Mouse (Mus musculus) right cerebral cortex, postnatal 4 days (tissue): ENCODE results near the gene Slc46a2.
A peak's percentile ranks its signal among the peaks of the same experiment; 100 is the strongest.

Experiments used
- DNase-seq: peaks from one replicate; pipeline ENCODE4 v3.0.0-alpha.2; 2022

The Slc46a2 gene

DNA sequence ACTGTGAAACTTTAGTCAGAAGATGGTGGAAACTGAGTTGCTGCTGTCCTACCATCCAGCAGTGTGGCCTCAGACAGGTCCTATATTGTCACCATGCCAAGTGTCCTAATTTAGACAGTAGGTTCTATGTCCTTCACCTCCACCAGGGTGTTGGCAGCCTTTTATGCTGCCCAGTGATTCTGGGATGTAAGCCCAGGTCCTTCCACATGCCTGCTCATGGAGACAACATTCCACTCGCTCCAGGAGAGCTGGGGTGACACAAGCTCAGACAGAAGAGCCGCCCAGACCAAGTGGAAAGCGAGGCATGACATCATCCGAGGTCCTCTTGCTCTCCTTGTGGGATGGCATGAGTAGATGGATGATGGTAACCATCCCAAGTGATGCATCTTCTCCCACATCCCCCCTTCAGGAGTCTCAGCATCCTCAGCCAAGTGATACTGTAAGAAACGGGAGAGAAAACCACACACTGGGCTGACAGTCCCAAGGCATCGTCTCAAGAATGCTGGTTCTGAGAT lies 24.7 kb downstream of the Slc46a2 start:
- no peak for DNase-seq

DNA sequence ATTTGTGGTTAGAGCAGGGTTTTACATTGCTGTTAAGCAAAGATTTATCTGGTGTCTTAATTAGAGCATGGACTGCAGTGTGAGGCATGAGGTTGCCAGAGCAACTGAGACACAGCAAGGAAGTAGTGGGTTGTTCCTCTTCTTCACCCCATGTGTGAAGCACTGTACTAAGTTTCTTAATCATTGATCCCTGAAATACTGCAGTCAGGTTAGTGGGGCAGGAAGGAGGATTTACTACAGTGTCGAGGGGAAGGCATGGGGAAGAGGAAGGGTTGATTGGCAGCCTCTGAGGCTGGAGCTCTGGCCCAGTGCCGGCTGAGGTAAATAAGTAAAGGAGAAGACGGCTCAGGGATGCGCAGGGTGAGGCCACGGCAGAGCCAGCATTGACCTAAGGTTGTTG lies 26.8 kb downstream of the Slc46a2 start:
- no peak for DNase-seq

DNA sequence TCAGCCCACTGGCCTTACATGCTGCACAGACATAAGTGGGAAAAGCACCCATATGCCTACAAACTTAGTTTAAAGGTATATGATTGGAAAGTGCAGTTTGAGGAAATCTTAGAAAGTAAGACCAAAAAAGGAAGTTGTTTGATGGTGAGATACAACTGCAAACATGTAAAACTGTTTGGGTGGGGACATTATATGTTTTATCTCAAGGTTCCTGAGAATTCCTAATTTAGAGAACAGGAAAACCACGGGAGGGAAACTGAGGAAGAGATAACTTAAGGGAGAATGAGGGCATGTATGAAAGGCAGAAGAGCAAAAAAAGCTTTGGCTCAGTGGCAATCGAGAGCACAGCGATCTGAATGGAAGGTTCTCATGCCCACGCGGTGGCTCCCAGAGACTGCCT lies 27.8 kb downstream of the Slc46a2 start:
- DNase-seq, result no peak

DNA sequence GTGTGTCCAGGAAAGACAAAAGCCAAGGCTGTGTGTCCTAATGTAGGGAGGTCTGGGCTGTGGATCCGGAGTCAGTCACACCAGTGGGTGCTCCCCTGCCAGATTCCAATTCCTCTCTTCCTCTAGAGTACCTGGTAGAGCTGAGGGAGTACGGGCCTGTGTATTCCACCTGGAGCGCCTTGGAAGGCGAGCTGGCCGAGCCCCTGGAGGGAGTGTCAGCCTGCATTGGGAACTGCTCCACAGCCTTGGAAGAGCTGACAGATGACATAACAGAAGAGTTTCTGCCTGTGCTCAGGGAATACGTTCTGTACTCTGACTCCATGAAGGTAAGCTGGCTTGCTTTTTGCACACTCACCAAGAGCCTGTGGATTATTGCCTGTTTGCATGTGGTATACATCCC lies 28.6 kb downstream of the Slc46a2 start:
- DNase-seq, result no peak

DNA sequence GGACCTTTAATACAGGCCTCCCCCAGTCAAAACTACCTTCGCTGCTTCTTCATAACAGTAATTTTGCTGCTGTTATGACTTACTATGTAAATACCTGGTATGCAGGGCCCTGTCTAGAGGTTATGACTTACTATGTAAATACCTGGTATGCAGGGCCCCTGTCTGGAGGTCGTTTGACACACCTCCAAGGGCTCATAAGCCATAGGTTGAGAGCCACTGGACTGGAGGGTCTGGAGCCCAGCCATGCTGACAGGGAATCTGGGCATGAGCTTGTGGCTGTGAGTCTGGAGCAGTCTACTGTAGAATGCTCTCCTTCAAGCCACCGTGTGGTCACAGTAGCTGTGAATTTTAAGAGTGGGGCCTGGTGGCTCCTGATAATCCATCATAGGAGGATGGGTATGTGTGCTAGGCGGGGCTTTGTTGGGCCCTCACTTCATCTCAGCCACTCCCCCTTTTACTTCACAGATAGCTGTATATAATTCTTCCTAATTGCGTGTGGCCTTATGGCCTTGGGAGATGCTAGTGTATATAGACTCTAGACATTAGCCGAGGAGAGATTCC lies 30.6 kb downstream of the Slc46a2 start:
- no peak for DNase-seq

DNA sequence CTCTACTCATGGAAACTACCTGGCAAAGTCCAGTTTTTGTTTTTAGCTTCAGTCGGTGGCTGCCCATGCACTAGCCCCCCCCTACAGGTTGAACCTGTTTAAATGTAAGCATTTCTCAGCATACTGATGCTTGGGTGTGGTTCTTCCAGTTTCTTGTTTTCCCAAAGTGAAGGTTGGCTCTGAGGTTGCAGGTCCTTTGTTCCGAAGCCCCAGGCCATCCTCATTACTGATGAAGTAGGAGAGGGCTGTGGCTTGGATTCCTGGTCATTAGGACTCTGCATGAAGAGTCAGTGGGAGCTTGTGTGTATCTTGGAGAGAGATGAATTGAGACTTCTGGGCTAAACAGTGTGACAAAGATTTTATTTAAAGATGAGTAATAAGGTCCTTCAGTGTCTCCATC lies 33.6 kb downstream of the Slc46a2 start:
- no peak for DNase-seq

DNA sequence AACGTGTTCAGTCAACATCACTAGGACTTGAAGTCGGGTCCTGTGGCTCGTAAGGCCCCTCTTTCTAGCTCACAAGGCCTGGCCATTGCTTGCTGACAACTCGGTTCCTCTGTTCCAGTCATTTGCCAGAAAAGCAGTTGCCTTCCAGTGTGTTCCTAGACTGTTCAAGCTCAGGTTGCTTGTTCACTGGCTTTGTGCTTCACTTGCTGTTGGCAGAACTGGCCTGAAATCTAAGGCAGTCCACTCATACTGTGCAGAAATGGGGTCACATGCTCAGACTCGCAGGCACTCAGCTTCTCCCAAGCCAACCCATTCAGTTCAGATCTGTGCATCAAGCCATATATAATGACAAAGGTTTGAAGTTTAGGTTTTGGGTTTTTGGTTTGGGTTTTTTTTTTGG lies 34.1 kb downstream of the Slc46a2 start:
- DNase-seq, result no peak

DNA sequence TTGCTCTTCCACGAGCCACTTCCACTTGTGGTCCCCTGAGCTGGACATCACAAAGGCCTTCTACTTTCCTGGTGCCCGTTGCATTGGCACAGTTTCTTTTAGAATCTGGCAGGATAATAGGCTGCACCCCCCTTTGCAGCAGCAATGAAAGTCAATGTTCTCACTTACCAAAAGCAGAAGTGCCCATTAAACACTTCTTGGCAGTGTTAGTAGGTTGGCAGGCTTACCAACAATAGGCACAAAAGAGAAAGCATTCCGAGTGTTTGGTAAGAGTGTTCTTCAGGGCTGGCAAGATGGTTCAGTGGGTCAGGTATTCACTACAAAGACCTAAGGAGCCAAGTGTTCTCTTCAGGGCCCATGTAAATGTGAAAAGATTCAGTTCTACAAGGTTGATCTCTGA lies 35.4 kb downstream of the Slc46a2 start:
- DNase-seq, result no peak

DNA sequence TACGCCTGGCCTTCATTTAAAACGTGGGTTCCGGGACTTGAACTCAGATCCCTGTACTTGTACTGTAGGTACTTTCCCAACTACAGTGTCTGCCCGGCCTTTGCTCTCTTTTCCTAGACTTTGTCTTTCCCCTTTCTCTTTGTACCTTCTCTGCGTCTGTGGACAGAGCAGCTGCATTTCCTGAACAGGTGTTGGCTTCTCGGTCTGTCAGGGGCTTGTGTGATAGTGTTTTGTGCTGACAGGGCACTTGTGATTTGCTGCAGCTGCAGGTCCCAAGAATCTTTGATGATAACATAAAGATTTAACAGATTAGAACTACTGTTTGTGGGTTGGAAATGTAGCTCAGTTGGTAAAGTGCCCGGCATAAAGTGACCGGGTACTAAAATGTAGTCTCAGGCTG lies 36.3 kb downstream of the Slc46a2 start:
- DNase-seq, result no peak

DNA sequence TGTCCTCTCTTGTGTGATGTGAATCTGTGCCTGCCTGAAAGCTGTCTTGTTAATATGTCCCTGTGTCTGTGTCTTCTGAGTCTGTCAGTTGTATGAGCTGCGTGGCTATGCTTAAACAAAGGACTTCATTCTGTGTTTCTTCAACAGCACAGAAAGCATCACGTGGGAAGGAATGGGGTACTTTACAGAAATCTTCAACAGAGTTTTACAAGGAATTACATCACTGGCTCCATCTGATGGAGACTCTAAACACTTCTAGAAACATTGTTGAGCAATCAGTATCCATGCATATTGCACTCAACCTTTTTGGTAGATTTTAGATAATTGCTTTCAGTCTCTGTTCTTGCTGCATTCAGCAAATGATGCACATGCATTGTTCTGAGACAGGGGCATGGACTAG lies 37.8 kb downstream of the Slc46a2 start:
- no peak for DNase-seq

DNA sequence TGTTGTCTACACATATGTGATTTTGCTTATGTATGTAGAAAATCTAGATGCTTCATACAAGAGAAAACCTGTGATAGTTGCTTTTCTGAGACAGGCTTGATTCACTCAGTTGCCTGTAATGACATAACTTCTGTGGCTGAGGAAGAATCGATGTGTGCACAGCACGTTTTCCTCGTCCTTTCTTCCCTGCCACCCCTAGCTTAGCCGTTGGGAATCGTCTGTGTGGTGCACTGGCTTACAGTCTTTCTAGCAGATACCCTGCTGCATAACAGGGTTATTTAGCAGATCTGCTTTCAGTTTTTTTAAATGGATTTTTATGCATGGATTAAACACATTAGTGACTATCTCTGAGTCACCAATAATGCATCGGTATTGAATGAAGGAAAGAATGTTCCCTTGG lies 38.3 kb downstream of the Slc46a2 start:
- no peak for DNase-seq

DNA sequence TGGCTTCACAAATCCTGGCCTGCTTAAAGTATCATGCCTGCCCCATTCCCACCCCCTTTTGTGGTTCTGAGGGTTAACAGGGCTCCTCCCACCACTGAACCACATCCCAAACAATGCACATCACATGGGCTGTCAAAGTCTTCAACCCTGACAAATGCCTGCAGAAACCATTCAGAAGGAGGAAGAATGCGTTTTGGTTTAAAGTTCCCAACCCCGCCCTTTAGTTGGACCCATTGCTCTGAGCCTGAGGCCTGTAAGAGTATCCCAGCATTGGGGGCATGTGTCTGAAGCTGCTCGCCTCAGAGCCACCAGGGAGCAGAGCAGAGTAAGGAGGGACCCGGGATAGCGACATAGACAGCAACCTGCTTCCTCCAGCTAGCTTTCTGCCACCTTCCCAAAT lies 41.0 kb downstream of the Slc46a2 start:
- DNase-seq, result no peak

DNA sequence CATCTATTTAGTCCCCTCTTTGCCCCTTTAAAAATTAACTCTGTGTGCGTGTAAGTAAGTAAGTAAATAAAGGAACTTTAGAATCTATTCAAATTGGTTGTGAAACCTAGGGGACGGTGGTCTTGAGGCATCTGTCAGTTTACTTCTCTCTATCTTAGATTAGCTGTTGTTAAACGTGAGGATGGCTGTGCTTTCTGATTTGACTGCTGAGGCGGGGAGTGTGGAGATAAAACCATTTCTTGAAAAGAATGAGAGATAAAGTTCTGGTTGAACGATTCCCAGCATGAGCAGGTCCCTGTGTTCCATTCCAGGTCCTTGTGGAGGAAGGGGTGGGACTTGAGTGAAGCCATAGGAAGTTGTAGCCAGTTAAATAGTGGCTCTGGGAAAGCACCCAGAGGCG lies 41.6 kb downstream of the Slc46a2 start:
- no peak for DNase-seq

DNA sequence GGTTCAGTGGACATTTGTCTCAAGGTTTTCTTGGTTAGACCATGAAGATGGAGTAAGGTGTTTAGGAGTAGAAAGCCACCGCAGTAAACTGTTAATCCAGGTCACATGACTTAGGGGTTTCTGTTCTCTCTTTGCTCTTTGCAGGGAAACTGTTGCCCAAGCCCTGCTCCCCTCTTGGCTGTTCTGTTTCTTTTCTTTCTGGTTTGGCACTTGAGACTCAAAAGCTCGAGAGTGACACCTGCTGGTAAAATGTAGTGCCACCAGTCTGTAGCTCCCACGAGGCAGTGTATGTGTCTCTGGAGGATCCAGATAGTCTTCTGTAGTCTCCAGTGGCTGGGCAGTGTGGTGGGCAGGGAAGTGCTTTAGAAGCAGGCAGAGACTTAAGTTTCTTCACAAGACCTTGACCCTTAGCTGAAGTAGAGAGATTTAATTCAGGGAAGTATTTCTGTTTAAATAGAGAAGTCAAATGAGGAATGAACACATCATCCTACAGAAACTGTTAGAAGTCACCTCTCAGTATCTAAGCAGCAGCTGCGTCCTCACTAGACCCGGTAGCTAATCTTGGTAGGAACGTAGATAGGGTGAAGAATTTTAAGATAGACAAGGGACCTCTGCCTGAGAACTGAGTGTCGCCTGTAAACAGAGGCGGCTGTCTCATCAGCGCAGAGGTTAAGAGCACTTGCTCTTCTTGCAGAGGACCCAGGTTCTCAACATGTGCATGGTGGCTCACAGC lies 43.8 kb downstream of the Slc46a2 start:
- DNase-seq, result peak; percentile 82

DNA sequence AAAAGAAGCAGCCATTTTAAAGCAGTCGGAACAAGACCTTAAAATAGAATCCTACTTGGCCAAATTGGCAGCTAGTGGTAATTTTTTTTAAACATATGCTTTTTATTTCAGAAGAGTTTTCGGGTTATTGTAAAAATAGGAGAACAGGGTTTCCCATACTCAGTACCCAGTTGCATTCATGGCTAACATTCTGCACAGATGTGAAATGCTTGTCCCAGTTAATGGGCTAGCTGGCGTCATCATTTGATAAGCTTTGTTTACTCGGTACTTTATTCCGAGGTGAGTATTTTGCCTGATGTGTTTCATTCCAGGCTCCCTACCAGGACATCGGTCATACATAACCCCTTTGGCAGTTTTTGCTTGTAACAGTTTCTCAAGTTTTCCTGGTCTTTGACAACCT lies 44.4 kb downstream of the Slc46a2 start:
- no peak for DNase-seq

DNA sequence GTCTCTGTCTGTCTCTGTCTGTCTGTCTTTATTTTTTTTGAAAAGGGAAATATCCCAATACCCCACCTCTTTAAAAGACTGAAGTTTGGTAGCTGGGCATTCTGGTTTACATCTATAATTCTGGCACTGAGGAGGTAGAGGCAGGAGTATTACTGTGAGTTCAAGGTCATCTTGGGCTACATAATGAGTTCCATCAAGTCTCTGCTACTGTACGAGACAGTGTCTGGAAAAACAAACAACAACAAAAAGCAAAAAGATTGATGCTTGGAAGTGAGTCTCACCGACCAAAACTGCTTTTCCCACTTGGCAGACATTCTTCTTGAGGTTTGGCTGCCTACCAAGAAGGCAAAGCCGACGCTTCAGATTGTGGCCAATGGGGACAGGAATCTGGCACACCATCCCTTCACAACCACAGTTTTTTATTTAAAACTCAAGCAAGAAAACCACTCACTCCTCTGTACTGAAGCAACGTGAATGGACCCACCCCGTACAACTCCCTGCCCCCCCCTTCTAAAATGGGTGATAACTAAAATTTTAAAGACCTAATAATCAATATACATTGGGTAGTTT lies 45.3 kb downstream of the Slc46a2 start:
- DNase-seq, result peak; percentile 26

DNA sequence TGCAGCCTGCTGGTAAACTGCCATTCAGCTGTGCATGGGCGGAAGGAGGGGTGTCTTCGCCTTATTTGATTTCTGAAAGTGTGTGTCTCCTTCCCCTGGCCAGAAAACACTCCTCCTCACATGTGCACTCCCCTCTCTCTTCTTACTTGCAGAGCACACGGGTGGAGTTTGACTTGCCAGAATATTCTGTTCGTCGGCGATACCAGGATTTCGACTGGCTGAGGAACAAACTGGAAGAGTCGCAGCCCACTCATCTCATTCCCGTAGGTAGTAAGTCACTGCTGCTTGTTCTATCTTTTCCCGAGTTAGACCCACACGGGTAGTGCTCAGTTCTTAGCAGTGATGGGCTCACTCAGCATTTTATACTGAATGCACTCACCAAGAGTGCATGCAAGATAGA lies 46.8 kb downstream of the Slc46a2 start:
- DNase-seq, result no peak

DNA sequence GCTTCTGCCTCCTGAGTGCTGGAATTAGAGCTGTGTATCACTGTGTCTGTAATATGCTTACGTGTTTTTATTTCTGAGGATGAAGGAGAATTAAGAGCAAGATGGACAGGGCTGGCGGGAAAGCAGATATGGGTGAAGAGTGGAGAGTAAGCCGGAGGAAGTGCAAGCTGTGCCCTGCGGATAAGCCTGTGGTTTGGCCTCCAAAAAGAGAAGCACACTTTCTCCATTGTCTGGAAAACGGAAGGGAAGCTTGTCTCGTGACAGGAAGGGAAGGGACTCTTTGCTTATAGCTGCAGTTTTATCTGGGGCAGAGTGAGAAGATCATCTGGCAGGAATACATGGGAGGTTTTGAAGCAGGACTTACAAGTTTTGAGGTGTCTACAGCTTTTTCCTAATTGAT lies 51.0 kb downstream of the Slc46a2 start:
- DNase-seq, result no peak

DNA sequence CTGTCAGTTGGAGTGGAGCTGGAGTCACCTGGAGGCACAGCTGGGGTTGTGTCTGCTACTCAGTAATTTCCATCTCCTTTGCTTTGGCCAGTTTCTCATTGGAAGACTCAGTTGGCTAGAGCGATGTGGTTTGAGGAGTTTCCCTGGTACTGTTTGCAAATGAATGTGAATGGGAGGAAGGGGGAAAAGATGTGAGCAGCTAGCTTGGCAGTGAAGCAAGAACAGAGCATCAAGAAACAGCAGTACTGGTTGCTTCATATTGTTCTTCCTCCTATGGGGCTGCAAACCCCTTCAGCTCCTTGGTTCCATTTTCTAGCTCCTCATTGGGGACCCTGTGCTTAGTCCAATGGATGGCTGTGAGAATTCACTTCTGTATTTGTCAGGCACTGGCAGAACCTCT lies 52.5 kb downstream of the Slc46a2 start:
- DNase-seq, result no peak

DNA sequence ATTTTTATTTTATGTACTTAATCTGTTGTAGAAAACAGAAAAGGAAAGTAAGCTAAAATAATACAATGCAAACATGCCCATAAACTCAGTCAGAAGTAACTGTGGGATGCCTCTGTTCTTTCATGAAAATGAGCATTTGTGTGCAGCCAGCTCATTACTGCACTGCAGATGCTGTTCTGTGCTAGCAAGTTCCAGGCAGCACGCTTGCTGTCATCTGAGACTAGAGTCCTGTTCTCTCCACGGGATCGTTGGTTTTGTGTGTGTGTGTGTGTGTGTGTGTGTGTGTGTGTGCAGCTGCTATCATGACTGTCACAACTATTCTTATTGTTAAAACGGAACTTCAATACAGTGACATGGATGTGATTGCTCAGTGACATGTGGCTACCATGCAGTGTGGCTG lies 53.0 kb downstream of the Slc46a2 start:
- peak; percentile 19 for DNase-seq

DNA sequence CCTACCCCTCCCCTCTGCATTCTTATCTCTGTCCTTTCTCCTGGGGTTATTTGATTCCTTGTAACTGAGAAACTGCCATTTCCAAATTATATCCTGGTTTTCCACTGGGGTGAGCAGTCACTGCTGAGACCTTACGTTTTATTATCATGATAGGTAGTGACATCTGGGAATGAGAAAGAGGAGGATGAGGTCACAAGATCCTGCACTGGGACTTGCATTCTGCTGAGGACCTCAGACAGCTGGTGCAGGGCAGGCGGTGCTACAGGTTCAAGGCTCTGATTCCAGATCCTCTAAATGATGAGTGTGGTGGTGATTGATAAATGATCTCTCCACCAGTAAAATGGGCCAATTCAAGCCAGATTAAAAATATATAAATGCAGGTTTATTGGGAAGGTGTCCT lies 54.4 kb downstream of the Slc46a2 start:
- no peak for DNase-seq

DNA sequence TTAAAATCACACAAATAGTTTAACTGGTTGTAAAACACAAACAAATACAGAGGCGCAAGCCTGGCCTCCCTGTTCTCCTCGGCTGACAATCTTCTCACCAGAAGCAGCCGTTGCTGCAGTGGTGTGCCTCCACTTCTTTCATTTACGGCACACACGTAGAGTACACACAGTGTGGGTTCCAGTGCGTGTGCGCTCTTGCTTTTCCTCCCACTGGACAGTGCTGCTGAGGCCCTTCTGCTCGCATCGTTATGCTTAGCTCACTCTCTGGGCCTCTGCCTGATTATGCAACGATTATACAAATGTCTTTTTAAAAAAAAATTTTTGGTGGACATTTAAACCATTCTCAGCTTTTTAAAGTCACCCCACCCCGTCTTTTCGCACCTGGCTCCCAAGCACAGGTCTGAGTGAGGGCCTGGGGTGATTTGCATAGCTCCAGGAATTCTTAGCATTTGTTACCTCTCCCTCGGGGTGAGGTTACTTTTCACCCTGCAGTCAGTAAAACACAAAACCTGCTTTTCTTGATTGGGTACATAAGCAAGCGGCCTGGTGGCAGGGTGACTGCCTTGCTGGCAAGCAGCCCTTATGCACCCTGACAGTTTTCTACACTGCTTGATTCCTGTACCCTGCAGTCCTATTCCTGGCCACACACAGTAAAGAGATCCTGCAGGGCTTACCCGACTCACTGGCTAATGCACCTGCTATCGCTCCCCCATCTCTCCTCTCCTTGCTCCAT lies 55.0 kb downstream of the Slc46a2 start:
- no peak for DNase-seq
